Mouse (Mus musculus): ENCODE results near the gene Gm37596. TPM values are rescaled to one million over a fixed set of nuclear protein-coding genes. Genes with fewer than 3 reads are reported as not detected.
"Not testable (repeated sequence)": the region's sequence is repeated elsewhere in the genome, so short reads cannot be mapped to it uniquely, and the experiment has no call there.

The Gm37596 gene
- polyA plus RNA-seq (2014; fragmentation: Nextera tagmentation; extraction: Ambion mirVana), result not detected in 2 replicates

GRCm38 (mm10) chr3:93692970-93693369 lies at the start of gene Gm37596:
TSS of gene Gm37596 (minus strand) at chr3:93693070.
- not testable (repeated sequence) for H3K4me3 ChIP-seq (ENCODE audit: low read depth, low read length)

GRCm38 (mm10) chr3:93708969-93709637 lies 16.2 kb upstream of the Gm37596 start:
- H3K9ac ChIP-seq (ENCODE audit: low read length); DNase-seq (ENCODE audit: low spot score); H3K9me3 ChIP-seq (replicated peaks; ENCODE audit: control insufficient read depth, low read length); H3K4me3 ChIP-seq (ENCODE audit: low read depth, low read length); H3K27ac ChIP-seq (ENCODE audit: low read depth, low read length); H3K36me3 ChIP-seq (ENCODE audit: control insufficient read depth, insufficient read depth, low read length); ATAC-seq; H3K4me1 ChIP-seq (ENCODE audit: control insufficient read depth, insufficient read depth, low read length); H3K27me3 ChIP-seq (replicated peaks; ENCODE audit: control insufficient read depth, insufficient read depth, low read length); H3K4me2 ChIP-seq (ENCODE audit: low read length): not testable (repeated sequence)
- 83% methylated on average over 2 of the region's 2 CpGs for WGBS

More at GRCm38 (mm10) chr3:93692970-93693369, at the start of gene Gm37596:
- H3K4me1 ChIP-seq (ENCODE audit: control insufficient read depth, insufficient read depth, low read length); H3K4me2 ChIP-seq (ENCODE audit: low read length); H3K36me3 ChIP-seq (ENCODE audit: control insufficient read depth, insufficient read depth, low read length); H3K27me3 ChIP-seq (replicated peaks; ENCODE audit: control insufficient read depth, insufficient read depth, low read length); ATAC-seq; H3K9me3 ChIP-seq (replicated peaks; ENCODE audit: control insufficient read depth, low read length); H3K9ac ChIP-seq (ENCODE audit: low read length); H3K27ac ChIP-seq (ENCODE audit: low read depth, low read length); DNase-seq (ENCODE audit: low spot score): not testable (repeated sequence)
- 79% methylated on average over 1 of the region's 2 CpGs for whole genome bisulfite sequencing

DNA sequence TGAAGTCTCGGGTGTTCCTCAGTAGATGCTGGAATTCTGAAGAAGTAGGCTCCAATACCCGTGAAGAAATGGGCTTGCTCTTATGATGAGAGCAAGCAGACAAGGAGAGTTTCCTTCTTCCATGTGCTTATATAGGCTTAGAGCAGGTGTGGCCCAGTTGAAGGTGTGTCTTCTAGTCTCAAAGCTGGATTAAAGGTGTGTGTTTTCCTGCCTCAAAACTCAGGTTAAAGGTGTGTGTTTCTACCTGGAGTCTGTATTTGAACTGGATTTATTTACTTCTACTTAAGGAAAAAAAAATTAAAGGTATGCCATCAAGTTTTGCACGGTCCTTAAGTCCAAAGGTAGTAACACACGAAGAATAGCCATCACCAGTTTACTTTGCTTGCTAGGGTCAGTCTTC lies 16.7 kb downstream of the Gm37596 start, which contains the start of gene Tdpoz1:
Tdpoz1 (minus strand) TSS at position 101 of the 400 bp plus-strand sequence.
- H3K27me3 ChIP-seq (replicated peaks; ENCODE audit: control insufficient read depth, insufficient read depth, low read length); H3K9me3 ChIP-seq (replicated peaks; ENCODE audit: control insufficient read depth, low read length); DNase-seq (ENCODE audit: low spot score); H3K4me3 ChIP-seq (ENCODE audit: low read depth, low read length); H3K27ac ChIP-seq (ENCODE audit: low read depth, low read length); H3K36me3 ChIP-seq (ENCODE audit: control insufficient read depth, insufficient read depth, low read length); ATAC-seq; H3K4me1 ChIP-seq (ENCODE audit: control insufficient read depth, insufficient read depth, low read length); H3K4me2 ChIP-seq (ENCODE audit: low read length); H3K9ac ChIP-seq (ENCODE audit: low read length): not testable (repeated sequence)
- 89% methylated on average over 2 of the region's 4 CpGs for WGBS

GRCm38 (mm10) chr3:93670805-93671503 lies 21.9 kb downstream of the Gm37596 start:
- H3K27me3 ChIP-seq (replicated peaks; ENCODE audit: control insufficient read depth, insufficient read depth, low read length); H3K4me3 ChIP-seq (ENCODE audit: low read depth, low read length); H3K27ac ChIP-seq (ENCODE audit: low read depth, low read length); H3K9ac ChIP-seq (ENCODE audit: low read length); H3K9me3 ChIP-seq (replicated peaks; ENCODE audit: control insufficient read depth, low read length); ATAC-seq; H3K36me3 ChIP-seq (ENCODE audit: control insufficient read depth, insufficient read depth, low read length); H3K4me2 ChIP-seq (ENCODE audit: low read length); H3K4me1 ChIP-seq (ENCODE audit: control insufficient read depth, insufficient read depth, low read length); DNase-seq (ENCODE audit: low spot score): not testable (repeated sequence)
- WGBS, result 83% methylated on average over 5 of the region's 6 CpGs

- Histone ChIP-seq H3K27me3 (replicated peaks; ENCODE audit: control insufficient read depth, insufficient read depth, low read length) (no peaks in the 10 kb centered on the region), H3K36me3 (ENCODE audit: control insufficient read depth, insufficient read depth, low read length) (no peaks in the 10 kb centered on the region), H3K4me3 (ENCODE audit: low read depth, low read length) (no peak overlapping the region), H3K9ac (ENCODE audit: low read length) (no peak overlapping the region), H3K4me1 (ENCODE audit: control insufficient read depth, insufficient read depth, low read length) (no peaks in the 10 kb centered on the region), H3K4me2 (ENCODE audit: low read length) (no peak overlapping the region), H3K27ac (ENCODE audit: low read depth, low read length) (no peak overlapping the region), H3K9me3 (replicated peaks; ENCODE audit: control insufficient read depth, low read length) (no peaks in the 10 kb centered on the region)
- WGBS, result 69% methylated on average over 1 of the region's 1 CpGs
- ATAC-seq (no peak), DNase-seq (ENCODE audit: low spot score) (no peak)
Measured at GRCm38 (mm10) chr3:93654260-93654659, 38.6 kb downstream of the Gm37596 start.

DNA sequence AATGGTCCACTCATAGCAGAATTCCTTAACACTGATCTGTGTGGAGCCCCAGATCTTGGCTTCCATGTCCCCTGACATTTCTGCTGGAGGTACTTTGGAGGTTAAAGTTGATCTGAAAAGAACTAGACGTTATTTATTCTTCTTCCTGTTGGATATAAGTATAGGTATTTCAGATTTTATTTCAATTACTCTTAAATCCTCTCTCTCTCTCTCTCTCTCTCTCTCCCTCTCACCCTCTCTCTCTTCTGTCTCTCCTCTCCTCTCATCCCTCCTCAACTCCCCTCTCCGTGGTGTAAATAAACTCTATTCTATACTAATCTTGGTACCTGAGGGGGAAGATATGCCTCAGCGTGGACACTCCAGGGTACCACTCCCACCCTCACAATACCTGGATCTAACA lies 40.3 kb downstream of the Gm37596 start, which contains the start of gene Tdpoz2:
Tdpoz2 (minus strand) TSS at position 101 of the 400 bp plus-strand sequence.
- no peaks in the 10 kb centered on the region for H3K27me3 ChIP-seq (replicated peaks; ENCODE audit: control insufficient read depth, insufficient read depth, low read length)
- WGBS, result 77% methylated on average over 3 of the region's 3 CpGs
- H3K27ac ChIP-seq (ENCODE audit: low read depth, low read length), result no peak within 1 kb of the TSS
- H3K9me3 ChIP-seq (replicated peaks; ENCODE audit: control insufficient read depth, low read length), result no peaks in the 10 kb centered on the region
- H3K4me2 ChIP-seq (ENCODE audit: low read length), result no peak within 1 kb of the TSS
- no peaks in the 10 kb centered on the region for H3K4me1 ChIP-seq (ENCODE audit: control insufficient read depth, insufficient read depth, low read length)
- no peaks in the 10 kb centered on the region for H3K36me3 ChIP-seq (ENCODE audit: control insufficient read depth, insufficient read depth, low read length)
- H3K4me3 ChIP-seq (ENCODE audit: low read depth, low read length), result no peak within 1 kb of the TSS
- DNase-seq (ENCODE audit: low spot score) (no peak), ATAC-seq (no peak)
- H3K9ac ChIP-seq (ENCODE audit: low read length), result no peak within 1 kb of the TSS

Other genes with a start within 250 kb of the Gm37596 start
- not detected in 2 replicates for gene Tchhl1, start 224.3 kb downstream of the Gm37596 start, polyA plus RNA-seq (2014; fragmentation: Nextera tagmentation; extraction: Ambion mirVana)
- gene S100a11, start 172.6 kb downstream of the Gm37596 start, polyA plus RNA-seq (2014; fragmentation: Nextera tagmentation; extraction: Ambion mirVana), result 140 and 148 TPM in 2 replicates
- gene S100a10, start 138.0 kb downstream of the Gm37596 start, polyA plus RNA-seq (2014; fragmentation: Nextera tagmentation; extraction: Ambion mirVana), result 121 and 131 TPM in 2 replicates
- not detected in 2 replicates for gene Tdpoz2, start 40.4 kb downstream of the Gm37596 start, polyA plus RNA-seq (2014; fragmentation: Nextera tagmentation; extraction: Ambion mirVana)
- gene Tdpoz1, start 16.8 kb downstream of the Gm37596 start, polyA plus RNA-seq (2014; fragmentation: Nextera tagmentation; extraction: Ambion mirVana), result not detected in 2 replicates
- not detected in 2 replicates for gene Gm5773, start 79.9 kb upstream of the Gm37596 start, polyA plus RNA-seq (2014; fragmentation: Nextera tagmentation; extraction: Ambion mirVana)
- gene Tdpoz4, start 103.3 kb upstream of the Gm37596 start, polyA plus RNA-seq (2014; fragmentation: Nextera tagmentation; extraction: Ambion mirVana), result not detected in 2 replicates
- not detected in 2 replicates for gene Tdpoz3, start 132.9 kb upstream of the Gm37596 start, polyA plus RNA-seq (2014; fragmentation: Nextera tagmentation; extraction: Ambion mirVana)